ENCODE assay signal across 21 mouse cellular contexts in the genomic region with DNA sequence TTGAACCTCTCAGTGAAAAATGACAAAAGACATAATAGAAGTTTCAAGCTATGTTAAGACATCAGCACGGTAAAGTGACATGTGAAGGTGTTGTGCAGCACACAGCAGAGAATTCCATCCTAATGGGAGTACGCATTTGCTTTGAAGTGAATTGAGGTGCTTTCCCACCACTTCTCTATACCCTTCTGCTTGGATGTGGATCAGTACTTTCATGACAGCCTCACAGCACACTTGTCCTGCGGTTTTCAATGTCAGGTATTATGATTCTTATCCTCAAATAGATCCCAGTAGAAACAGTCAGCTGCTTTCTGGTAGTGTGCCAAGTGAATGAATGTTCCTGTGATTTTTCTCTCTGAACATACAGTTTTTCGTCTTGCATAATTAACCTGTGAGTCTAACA.
DNase-seq lines count a peak whose midpoint lies in the region; ATAC-seq and TF ChIP-seq lines count a peak whose summit lies in the region.
"Had no signal": no experiment of that assay in that cellular context is flagged by ENCODE, and none has a peak within 500 bp of the region (broad histone marks: within the 10 kb centered on the region; RNA-seq: fewer than 3 reads in every experiment).

No protein-coding gene starts in this region.

- no peak overlapping the region for H3K4me2 ChIP-seq in midbrain, embryonic 11.5 days
- H3K4me2 ChIP-seq: heart, embryonic 12.5 days; liver, embryonic 13.5 days had no signal

- no peak overlapping the region for H3K4me3 ChIP-seq in midbrain, embryonic 11.5 days (ENCODE audit: low read depth, low read length)
- no peak overlapping the region for H3K4me3 ChIP-seq in midbrain, embryonic 10.5 days
- no peak overlapping the region for H3K4me3 ChIP-seq in cerebellum, adult 2 months (replicated peaks; ENCODE audit: insufficient read depth, low read depth, low read length)
- H3K4me3 ChIP-seq: embryonic facial prominence, embryonic 10.5 days; heart, embryonic 12.5 days; hindbrain, embryonic 10.5 days; liver, embryonic 13.5 days had no signal

- peak; percentile 59 for ATAC-seq in cerebellum, adult (ENCODE audit: insufficient number of reproducible peaks, low FRiP score, low TSS enrichment)
- no peak for ATAC-seq in midbrain, embryonic 11.5 days (ENCODE audit: low FRiP score)
- ATAC-seq: intestine, postnatal 0 days had no signal

- H3K27ac ChIP-seq in midbrain, embryonic 11.5 days (ENCODE audit: low read depth, low read length) = no peak overlapping the region
- no peak overlapping the region for H3K27ac ChIP-seq in midbrain, embryonic 10.5 days (replicated peaks)
- H3K27ac ChIP-seq in cerebellum, adult 2 months (ENCODE audit: insufficient read depth, low read length) = peak overlapping the region; percentile 64; the same call in 1 of the 2 replicates
- H3K27ac ChIP-seq: embryonic facial prominence, embryonic 10.5 days; hindbrain, embryonic 10.5 days; liver, embryonic 13.5 days had no signal

- TF ChIP-seq CTCF in cerebellum, adult 2 months (IDR thresholded peaks at IDR 0.05; ENCODE audit: borderline replicate concordance, insufficient read depth, low read depth, low read length) = no peak

- WGBS in midbrain, embryonic 11.5 days = 84% methylated on average over 4 of the region's 4 CpGs
- WGBS in midbrain, embryonic 10.5 days = 86% methylated on average over 4 of the region's 4 CpGs
- WGBS in cerebellum, adult 2 months = 29% methylated on average over 4 of the region's 4 CpGs

- DNase-seq in cerebellum, adult 11-12 months = no peak
- DNase-seq in midbrain, embryonic 11.5 days (ENCODE audit: low spot score, missing footprints) = peak; percentile 53
- DNase-seq in midbrain, embryonic 10.5 days (ENCODE audit: low spot score) = no peak
- peak; percentile 27 to 64 for DNase-seq in cerebellum, adult 2 months
- peak; percentile 33 to 42 for DNase-seq in cerebellum, postnatal 25 days
- DNase-seq in gastrocnemius, adult 18-20 months (ENCODE audit: low spot score) = no peak
- DNase-seq in urinary bladder, postnatal 4 days (ENCODE audit: low spot score in 2 of 2) = no peak
- DNase-seq: adrenal gland, postnatal 14 days; gastrocnemius, postnatal 25 days; heart, adult 18-20 months; heart, postnatal 10 days; kidney, postnatal 25 days; liver, embryonic 13.5 days; lung, adult 2 months; lung, postnatal 14 days; thymus, adult 18-20 months had no signal

- no peaks in the 10 kb centered on the region for H3K36me3 ChIP-seq in midbrain, embryonic 11.5 days (ENCODE audit: control insufficient read depth, insufficient read depth, low read length)
- H3K36me3 ChIP-seq in midbrain, embryonic 10.5 days = no peaks in the 10 kb centered on the region
- H3K36me3 ChIP-seq: embryonic facial prominence, embryonic 10.5 days; heart, embryonic 12.5 days; hindbrain, embryonic 10.5 days; liver, embryonic 13.5 days had no signal

- H3K9ac ChIP-seq in midbrain, embryonic 11.5 days (ENCODE audit: low read length) = no peak overlapping the region
- H3K9ac ChIP-seq: heart, embryonic 12.5 days; liver, embryonic 13.5 days had no signal

- TF ChIP-seq POLR2A in cerebellum, adult 2 months (IDR thresholded peaks at IDR 0.05; ENCODE audit: borderline replicate concordance, insufficient read depth, low read length) = no peak

- H3K27me3 ChIP-seq in midbrain, embryonic 11.5 days (ENCODE audit: control insufficient read depth, insufficient read depth, low read length) = no peaks in the 10 kb centered on the region
- H3K27me3 ChIP-seq in midbrain, embryonic 10.5 days (ENCODE audit: low read depth, poor library complexity, severe bottlenecking) = no peaks in the 10 kb centered on the region
- no peaks in the 10 kb centered on the region for H3K27me3 ChIP-seq in cerebellum, adult 2 months (ENCODE audit: control insufficient read depth, insufficient read depth, low read length)
- H3K27me3 ChIP-seq: heart, embryonic 12.5 days; liver, embryonic 13.5 days had no signal

- H3K4me1 ChIP-seq in midbrain, embryonic 11.5 days (ENCODE audit: control insufficient read depth, insufficient read depth, low read length) = no peaks in the 10 kb centered on the region
- no peaks in the 10 kb centered on the region for H3K4me1 ChIP-seq in midbrain, embryonic 10.5 days
- peaks cover 6% of the 10 kb centered on the region; the same call in 1 of the 2 replicates for H3K4me1 ChIP-seq in cerebellum, adult 2 months (ENCODE audit: control insufficient read depth, insufficient read depth, low read length)
- H3K4me1 ChIP-seq: embryonic facial prominence, embryonic 10.5 days; heart, embryonic 12.5 days; hindbrain, embryonic 10.5 days; liver, embryonic 13.5 days had no signal

- H3K9me3 ChIP-seq in midbrain, embryonic 11.5 days (ENCODE audit: control insufficient read depth, low read length) = no peaks in the 10 kb centered on the region
- H3K9me3 ChIP-seq in midbrain, embryonic 10.5 days (replicated peaks) = no peaks in the 10 kb centered on the region
- H3K9me3 ChIP-seq: embryonic facial prominence, embryonic 10.5 days; heart, embryonic 12.5 days; hindbrain, embryonic 10.5 days; liver, embryonic 13.5 days had no signal

Comparison
In these comparisons a context has a peak if more than half of its experiments do, and no peak if none do; other contexts are left out.
1. DNase-seq: peak in midbrain, embryonic 11.5 days (single experiment), cerebellum, adult 2 months (2 of 2) and cerebellum, postnatal 25 days (2 of 2); none in cerebellum, adult 11-12 months (single experiment), midbrain, embryonic 10.5 days (single experiment), gastrocnemius, adult 18-20 months (single experiment) and urinary bladder, postnatal 4 days (0 of 2).